Mouse (Mus musculus) CH12.LX (cell line): ENCODE measurements around the gene Plcg1.

Experiments used
- MXI1 ChIP-seq: IDR thresholded peaks from 2 replicates; pipeline ENCODE4 v1.6.1; 2011; ENCODE audit warnings: mild to moderate bottlenecking, low read depth, low read length, improper control_type of control experiment
- RCOR1 ChIP-seq: conservative IDR thresholded peaks from 2 replicates; pipeline ENCODE4 v1.6.1; 2012; ENCODE audit warnings: low read depth, mild to moderate bottlenecking, inconsistent platforms, low read length, improper control_type of control experiment

DNA sequence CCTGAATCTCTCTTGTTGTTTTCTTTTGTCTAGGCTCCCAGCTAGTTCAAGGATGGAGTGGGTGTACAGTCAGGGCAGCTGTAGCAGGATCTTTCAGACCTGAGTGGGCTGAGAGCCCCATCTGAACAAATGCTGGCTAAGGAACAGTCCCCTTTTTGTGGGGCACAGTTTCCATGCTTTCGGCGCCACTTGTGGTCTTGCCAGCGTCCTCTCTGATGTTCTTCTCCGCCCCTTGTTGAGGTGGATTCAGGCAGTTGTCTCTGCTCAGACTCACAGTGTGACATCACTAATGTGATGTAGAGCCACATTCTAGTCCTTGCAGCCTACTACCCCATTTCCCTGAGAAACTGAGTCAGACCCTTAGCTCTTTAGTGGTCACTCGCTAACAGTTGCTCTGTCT is 15.5 kb downstream of the Plcg1 start:
- TF ChIP-seq RCOR1: no peak
- no peak for TF ChIP-seq MXI1
